Mouse (Mus musculus): Measurements from ENCODE around the gene Sdhc. TPM values are rescaled to one million over a fixed set of nuclear protein-coding genes. Genes with fewer than 3 reads are reported as not detected.

Gene Sdhc
- polyA plus RNA-seq, 1 experiment, result 4.9 TPM

Other genes with a start within 250 kb of the Sdhc start
- not detected in 2 replicates for gene Fcrlb, start 237.7 kb downstream of the Sdhc start, polyA plus RNA-seq (2012)
- gene Fcrla, start 223.0 kb downstream of the Sdhc start, polyA plus RNA-seq (2012), result not detected in 2 replicates
- gene Fcgr2b, start 174.1 kb downstream of the Sdhc start, polyA plus RNA-seq (2012), result not detected in 2 replicates
- gene Fcgr4, start 131.7 kb downstream of the Sdhc start, polyA plus RNA-seq (2012), result not detected in 2 replicates
- gene Fcgr3, start 85.7 kb downstream of the Sdhc start, polyA plus RNA-seq (2012), result 0.06 TPM in 1 of 2 replicates, not detected in the other
- 0.37 and 0.64 TPM in 2 replicates for gene Cfap126, start 36.7 kb downstream of the Sdhc start, polyA plus RNA-seq (2012)
- not detected in 2 replicates for gene Mpz, start 108 bp upstream of the Sdhc start, polyA plus RNA-seq (2012)
- gene Pcp4l1, start 45.7 kb upstream of the Sdhc start, polyA plus RNA-seq (2012), result not detected in 2 replicates
- not detected in 2 replicates for gene Nr1i3, start 63.4 kb upstream of the Sdhc start, polyA plus RNA-seq (2012)
- 2.2 TPM in 2 replicates for gene Tomm40l, start 71.9 kb upstream of the Sdhc start, polyA plus RNA-seq (2012)
- gene Apoa2, start 74.5 kb upstream of the Sdhc start, polyA plus RNA-seq (2012), result 0.42 and 2.1 TPM in 2 replicates
- 0.13 and 0.17 TPM in 2 replicates for gene Fcer1g, start 83.8 kb upstream of the Sdhc start, polyA plus RNA-seq (2012)
- not detected in 2 replicates for gene Adamts4, start 99.8 kb upstream of the Sdhc start, polyA plus RNA-seq (2012)
- 7.0 and 7.5 TPM in 2 replicates for gene Ndufs2, start 100.8 kb upstream of the Sdhc start, polyA plus RNA-seq (2012)
- gene B4galt3, start 119.7 kb upstream of the Sdhc start, polyA plus RNA-seq (2012), result 11.1 and 11.6 TPM in 2 replicates
- 89.9 and 167 TPM in 2 replicates for gene Ppox, start 130.6 kb upstream of the Sdhc start, polyA plus RNA-seq (2012)
- gene Usp21, start 137.4 kb upstream of the Sdhc start, polyA plus RNA-seq (2012), result 8.4 and 13.0 TPM in 2 replicates
- gene Ufc1, start 144.4 kb upstream of the Sdhc start, polyA plus RNA-seq (2012), result 3.9 and 4.8 TPM in 2 replicates
- gene Dedd, start 178.5 kb upstream of the Sdhc start, polyA plus RNA-seq (2012), result 1.6 and 1.7 TPM in 2 replicates
- gene Nit1, start 195.0 kb upstream of the Sdhc start, polyA plus RNA-seq (2012), result 0.98 TPM in 2 replicates
- 1.4 and 2.0 TPM in 2 replicates for gene Pfdn2, start 195.1 kb upstream of the Sdhc start, polyA plus RNA-seq (2012)
- 0.14 TPM in 1 of 2 replicates, not detected in the other for gene Klhdc9, start 210.2 kb upstream of the Sdhc start, polyA plus RNA-seq (2012)
- gene Nectin4, start 219.5 kb upstream of the Sdhc start, polyA plus RNA-seq (2012), result not detected in 2 replicates
- 0.06 and 0.07 TPM in 2 replicates for gene Arhgap30, start 238.4 kb upstream of the Sdhc start, polyA plus RNA-seq (2012)